Mouse (Mus musculus): Measurements from ENCODE around the gene Dnah11. TPM values are rescaled to one million over a fixed set of nuclear protein-coding genes. Genes with fewer than 3 reads are reported as not detected.

Gene Dnah11
- polyA plus RNA-seq, 1 experiment from 2014 or later = 0.34 TPM

- no peak overlapping the region for H3K4me2 ChIP-seq
- no peak overlapping the region for H3K9ac ChIP-seq
- no peak for TF ChIP-seq CTCF (IDR thresholded peaks at IDR 0.05; ENCODE audit: low read depth)
- H3K9me3 ChIP-seq (ENCODE audit: low read depth, low read length) = no peaks in the 10 kb centered on the region
- no peaks in the 10 kb centered on the region for H3K36me3 ChIP-seq (ENCODE audit: insufficient read depth)
- no peak for DNase-seq
- no peaks in the 10 kb centered on the region for H3K4me1 ChIP-seq (ENCODE audit: insufficient read depth)
- no peak overlapping the region for H3K4me3 ChIP-seq (ENCODE audit: low read depth, low read length)
- WGBS = 76% methylated on average over 2 of the region's 2 CpGs
- H3K27ac ChIP-seq (ENCODE audit: low read depth) = no peak overlapping the region
- no peak for ATAC-seq (ENCODE audit: insufficient read depth)
- no peaks in the 10 kb centered on the region for H3K27me3 ChIP-seq (ENCODE audit: insufficient read depth, low read length)
These were observed 156.6 kb downstream of the Dnah11 start for GRCm38 (mm10) chr12:118042196-118042595.

GRCm38 (mm10) chr12:118034990-118035389 lies 163.9 kb downstream of the Dnah11 start:
- Histone ChIP-seq H3K9ac (no peak overlapping the region), H3K9me3 (ENCODE audit: low read depth, low read length) (no peaks in the 10 kb centered on the region), H3K27me3 (ENCODE audit: insufficient read depth, low read length) (no peaks in the 10 kb centered on the region), H3K36me3 (ENCODE audit: insufficient read depth) (no peaks in the 10 kb centered on the region), H3K4me2 (no peak overlapping the region), H3K4me3 (ENCODE audit: low read depth, low read length) (no peak overlapping the region), H3K27ac (ENCODE audit: low read depth) (no peak overlapping the region), H3K4me1 (ENCODE audit: insufficient read depth) (no peaks in the 10 kb centered on the region)
- DNase-seq = no peak
- no peak for TF ChIP-seq CTCF (IDR thresholded peaks at IDR 0.05; ENCODE audit: low read depth)
- ATAC-seq (ENCODE audit: insufficient read depth) = no peak
- 77% methylated on average over 1 of the region's 1 CpGs for WGBS

GRCm38 (mm10) chr12:118025771-118026170 lies 173.1 kb downstream of the Dnah11 start:
- Histone ChIP-seq H3K36me3 (ENCODE audit: insufficient read depth) (no peaks in the 10 kb centered on the region), H3K4me1 (ENCODE audit: insufficient read depth) (no peaks in the 10 kb centered on the region), H3K9ac (no peak overlapping the region), H3K4me2 (no peak overlapping the region), H3K9me3 (ENCODE audit: low read depth, low read length) (no peaks in the 10 kb centered on the region), H3K4me3 (ENCODE audit: low read depth, low read length) (no peak overlapping the region), H3K27ac (ENCODE audit: low read depth) (no peak overlapping the region), H3K27me3 (ENCODE audit: insufficient read depth, low read length) (no peaks in the 10 kb centered on the region)
- TF ChIP-seq CTCF (IDR thresholded peaks at IDR 0.05; ENCODE audit: low read depth) = no peak
- DNase-seq (no peak), ATAC-seq (ENCODE audit: insufficient read depth) (no peak)
- WGBS = 55% methylated on average over 4 of the region's 4 CpGs

- H3K27me3 ChIP-seq (ENCODE audit: insufficient read depth, low read length) = no peaks in the 10 kb centered on the region
- no peaks in the 10 kb centered on the region for H3K4me1 ChIP-seq (ENCODE audit: insufficient read depth)
- TF ChIP-seq CTCF (IDR thresholded peaks at IDR 0.05; ENCODE audit: low read depth) = no peak
- peak; percentile 75; the same call in 1 of the 2 replicates for ATAC-seq (ENCODE audit: insufficient read depth)
- no peak overlapping the region for H3K4me2 ChIP-seq
- no peak overlapping the region for H3K9ac ChIP-seq
- no peak overlapping the region for H3K4me3 ChIP-seq (ENCODE audit: low read depth, low read length)
- H3K27ac ChIP-seq (ENCODE audit: low read depth) = no peak overlapping the region
- peak; percentile 39 for DNase-seq
- WGBS = 49% methylated on average over 6 of the region's 6 CpGs
- H3K9me3 ChIP-seq (ENCODE audit: low read depth, low read length) = no peaks in the 10 kb centered on the region
- H3K36me3 ChIP-seq (ENCODE audit: insufficient read depth) = no peaks in the 10 kb centered on the region
These were observed 179.9 kb downstream of the Dnah11 start for GRCm38 (mm10) chr12:118018936-118019335.

GRCm38 (mm10) chr12:118013872-118014271 lies 185.0 kb downstream of the Dnah11 start:
- 75% methylated on average over 3 of the region's 3 CpGs for WGBS
- no peak for ATAC-seq (ENCODE audit: insufficient read depth)
- H3K4me2 ChIP-seq = no peak overlapping the region
- H3K9me3 ChIP-seq (ENCODE audit: low read depth, low read length) = no peaks in the 10 kb centered on the region
- no peak overlapping the region for H3K27ac ChIP-seq (ENCODE audit: low read depth)
- H3K4me3 ChIP-seq (ENCODE audit: low read depth, low read length) = no peak overlapping the region
- no peaks in the 10 kb centered on the region for H3K36me3 ChIP-seq (ENCODE audit: insufficient read depth)
- H3K27me3 ChIP-seq (ENCODE audit: insufficient read depth, low read length) = no peaks in the 10 kb centered on the region
- no peak overlapping the region for H3K9ac ChIP-seq
- DNase-seq = no peak
- no peak for TF ChIP-seq CTCF (IDR thresholded peaks at IDR 0.05; ENCODE audit: low read depth)
- H3K4me1 ChIP-seq (ENCODE audit: insufficient read depth) = no peaks in the 10 kb centered on the region

GRCm38 (mm10) chr12:118011921-118012320 lies 186.9 kb downstream of the Dnah11 start:
- H3K27me3 ChIP-seq (ENCODE audit: insufficient read depth, low read length) = no peaks in the 10 kb centered on the region
- no peak for ATAC-seq (ENCODE audit: insufficient read depth)
- H3K36me3 ChIP-seq (ENCODE audit: insufficient read depth) = no peaks in the 10 kb centered on the region
- H3K27ac ChIP-seq (ENCODE audit: low read depth) = no peak overlapping the region
- TF ChIP-seq CTCF (IDR thresholded peaks at IDR 0.05; ENCODE audit: low read depth) = no peak
- no peaks in the 10 kb centered on the region for H3K9me3 ChIP-seq (ENCODE audit: low read depth, low read length)
- no peak overlapping the region for H3K4me3 ChIP-seq (ENCODE audit: low read depth, low read length)
- H3K9ac ChIP-seq = no peak overlapping the region
- no peak overlapping the region for H3K4me2 ChIP-seq
- no peaks in the 10 kb centered on the region for H3K4me1 ChIP-seq (ENCODE audit: insufficient read depth)
- WGBS = 86% methylated on average over 8 of the region's 8 CpGs
- DNase-seq = no peak

- WGBS = 76% methylated on average over 9 of the region's 9 CpGs
- ATAC-seq (ENCODE audit: insufficient read depth) = no peak
These were observed 203.9 kb downstream of the Dnah11 start for GRCm38 (mm10) chr12:117994938-117995337.

GRCm38 (mm10) chr12:117993499-117993898 lies 205.3 kb downstream of the Dnah11 start:
- H3K36me3 ChIP-seq (ENCODE audit: insufficient read depth) = no peaks in the 10 kb centered on the region
- H3K9ac ChIP-seq = no peak overlapping the region
- no peak overlapping the region for H3K4me3 ChIP-seq (ENCODE audit: low read depth, low read length)
- no peak overlapping the region for H3K27ac ChIP-seq (ENCODE audit: low read depth)
- no peaks in the 10 kb centered on the region for H3K9me3 ChIP-seq (ENCODE audit: low read depth, low read length)
- DNase-seq = peak; percentile 92
- ATAC-seq (ENCODE audit: insufficient read depth) = peak; percentile 96
- WGBS = 2% methylated on average over 7 of the region's 7 CpGs
- H3K27me3 ChIP-seq (ENCODE audit: insufficient read depth, low read length) = no peaks in the 10 kb centered on the region
- no peaks in the 10 kb centered on the region for H3K4me1 ChIP-seq (ENCODE audit: insufficient read depth)
- H3K4me2 ChIP-seq = no peak overlapping the region
- peak; percentile 99 for TF ChIP-seq CTCF (IDR thresholded peaks at IDR 0.05; ENCODE audit: low read depth)

More at GRCm38 (mm10) chr12:117994938-117995337, 203.9 kb downstream of the Dnah11 start:
- Histone ChIP-seq H3K36me3 (ENCODE audit: insufficient read depth) (no peaks in the 10 kb centered on the region), H3K27me3 (ENCODE audit: insufficient read depth, low read length) (no peaks in the 10 kb centered on the region), H3K4me2 (no peak overlapping the region), H3K4me1 (ENCODE audit: insufficient read depth) (no peaks in the 10 kb centered on the region), H3K9me3 (ENCODE audit: low read depth, low read length) (no peaks in the 10 kb centered on the region), H3K4me3 (ENCODE audit: low read depth, low read length) (no peak overlapping the region), H3K27ac (ENCODE audit: low read depth) (no peak overlapping the region), H3K9ac (no peak overlapping the region)
- no peak for DNase-seq
- TF ChIP-seq CTCF (IDR thresholded peaks at IDR 0.05; ENCODE audit: low read depth) = no peak

Data from lung, embryonic 14.5 days (tissue).